Mouse (Mus musculus) embryonic fibroblast, embryonic 13.5 days (primary cell): ENCODE data around the gene Baz2b. TPM values are rescaled to one million over a fixed set of nuclear protein-coding genes. Genes with fewer than 3 reads are reported as not detected.

Source experiments
- H3K27ac ChIP-seq: 2 replicates; pipeline ENCODE4 v1.5.1; 2012; ENCODE audit warnings: low read length, control low read depth, inconsistent platforms; ENCODE audit not compliant: insufficient read depth
- H3K4me1 ChIP-seq: 2 replicates; pipeline ENCODE4 v1.6.1; 2011; ENCODE audit warnings: low read length; ENCODE audit not compliant: control insufficient read depth, insufficient read depth
- H3K4me3 ChIP-seq: 2 replicates; pipeline ENCODE4 v1.5.1; 2011; ENCODE audit warnings: mild to moderate bottlenecking, control low read depth, low read length; ENCODE audit not compliant: insufficient read depth
- CTCF ChIP-seq: IDR thresholded peaks from 2 replicates; pipeline ENCODE4 v1.5.1; 2011; ENCODE audit warnings: mild to moderate bottlenecking, control low read depth, low read length, moderate library complexity, borderline replicate concordance; ENCODE audit not compliant: insufficient read depth
- POLR2A ChIP-seq: IDR thresholded peaks from 2 replicates; pipeline ENCODE4 v1.6.1; 2011; ENCODE audit warnings: low read depth, mild to moderate bottlenecking, control low read depth, low read length, moderate library complexity
- polyA plus RNA-seq: library from polyadenylated mRNA; stranded (reverse); fragments of >200 nt; gene quantifications from 2 replicates; pipeline ENCODE4 v1.2.4, GENCODE M21; 2011; ENCODE audit warnings: low read depth; ENCODE audit not compliant: missing spikeins, insufficient read length

Baz2b gene
- polyA plus RNA-seq, 1 experiment = 31.9 TPM

DNA sequence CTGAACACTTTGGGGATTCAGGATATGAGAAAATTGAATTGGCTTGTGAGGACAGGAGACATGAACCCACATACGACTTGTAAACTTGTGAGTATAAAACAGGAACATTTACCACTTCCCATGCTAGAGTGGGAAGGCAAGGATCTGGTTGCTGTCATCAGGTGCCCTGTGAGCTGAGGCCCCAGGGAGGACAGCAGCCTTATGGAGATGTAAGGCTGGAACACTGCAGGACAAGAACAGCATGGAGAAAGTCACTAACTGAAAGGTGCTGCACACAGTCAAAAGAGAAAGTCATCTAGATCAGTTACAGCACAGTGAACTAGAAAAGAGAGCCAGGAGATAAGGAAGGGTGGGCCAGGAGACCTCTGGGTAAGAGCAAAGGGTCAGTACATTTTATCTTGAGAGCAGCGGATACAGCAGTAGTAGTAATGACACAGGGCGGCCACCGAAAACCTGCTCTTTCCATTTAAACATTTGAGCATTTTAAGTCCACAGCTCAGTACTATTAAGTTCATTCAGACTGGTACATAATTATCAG, 236.5 kb downstream of the Baz2b start:
- TF ChIP-seq POLR2A (no peak), CTCF (no peak)
- no peak overlapping the region for H3K27ac ChIP-seq
- H3K4me1 ChIP-seq = no peaks in the 10 kb centered on the region
- H3K4me3 ChIP-seq = no peak overlapping the region

GRCm38 (mm10) chr2:59970511-59970910, 239.1 kb downstream of the Baz2b start:
- TF ChIP-seq CTCF (no peak), POLR2A (no peak)
- no peaks in the 10 kb centered on the region for H3K4me1 ChIP-seq
- no peak overlapping the region for H3K4me3 ChIP-seq
- no peak overlapping the region for H3K27ac ChIP-seq

GRCm38 (mm10) chr2:59969099-59969498, 240.5 kb downstream of the Baz2b start:
- Histone ChIP-seq H3K27ac (no peak overlapping the region), H3K4me1 (no peaks in the 10 kb centered on the region), H3K4me3 (no peak overlapping the region)
- TF ChIP-seq CTCF (no peak), POLR2A (no peak)

DNA sequence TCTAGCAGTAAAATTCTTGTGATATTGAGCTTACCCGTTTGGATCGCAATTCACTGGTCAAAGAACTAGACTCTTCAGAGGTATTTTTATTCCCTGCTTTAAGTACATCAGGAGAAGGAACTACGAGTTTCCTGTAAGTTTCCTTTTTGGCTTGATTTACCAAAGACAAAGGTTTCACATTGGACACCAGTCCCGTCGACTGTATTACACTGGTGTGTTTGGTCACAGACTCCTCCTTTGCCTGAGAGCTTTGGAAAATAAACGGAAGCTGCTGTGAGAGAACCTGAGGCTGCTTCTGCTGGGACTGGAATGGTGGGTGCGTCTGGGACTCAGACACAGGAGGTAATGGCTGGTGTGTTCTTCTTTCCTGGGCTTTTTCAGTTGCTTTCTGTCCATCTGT, 241.0 kb downstream of the Baz2b start:
- TF ChIP-seq POLR2A (no peak), CTCF (no peak)
- Histone ChIP-seq H3K4me1 (no peaks in the 10 kb centered on the region), H3K4me3 (no peak overlapping the region), H3K27ac (no peak overlapping the region)

DNA sequence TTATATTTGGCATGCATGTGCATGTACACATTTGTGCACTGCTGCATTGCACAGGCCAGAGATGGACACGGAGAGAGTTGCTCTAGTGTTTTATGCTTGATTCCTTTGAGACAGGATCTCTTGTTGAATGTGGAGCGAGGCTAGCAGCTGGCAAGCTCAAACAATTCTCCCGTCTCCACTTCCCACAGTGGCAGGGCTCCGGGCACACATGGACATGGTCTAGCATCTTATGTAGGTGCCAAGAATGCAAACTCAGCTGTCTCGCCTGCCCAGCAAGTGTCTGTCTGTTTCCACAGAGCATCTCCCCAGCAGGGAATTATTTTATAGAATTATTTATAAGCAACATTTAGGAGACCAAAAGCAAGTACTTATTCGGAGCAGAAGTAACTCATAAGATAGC, 243.2 kb downstream of the Baz2b start:
- Histone ChIP-seq H3K4me1 (no peaks in the 10 kb centered on the region), H3K27ac (no peak overlapping the region), H3K4me3 (no peak overlapping the region)
- no peak for TF ChIP-seq CTCF
- TF ChIP-seq POLR2A = no peak

DNA sequence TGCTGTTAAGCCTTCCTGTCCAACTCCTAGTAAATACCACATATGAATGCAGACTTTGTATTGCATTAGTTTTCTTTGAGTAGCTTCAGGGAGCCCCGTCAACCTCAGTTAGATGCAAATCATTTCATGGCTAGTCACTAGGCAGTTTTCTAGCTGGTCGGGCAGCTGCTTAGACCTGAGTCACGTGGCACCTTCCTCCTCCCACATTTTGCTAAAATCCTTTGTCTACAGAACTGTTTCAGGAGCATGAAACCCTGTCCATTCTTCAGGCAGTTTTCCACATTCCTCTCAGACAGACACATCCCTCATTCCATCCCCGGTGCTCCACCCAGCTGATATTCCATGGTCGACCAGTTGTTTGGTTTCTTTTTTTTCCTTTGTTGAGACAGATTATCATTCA, 246.6 kb downstream of the Baz2b start:
- Histone ChIP-seq H3K4me1 (no peaks in the 10 kb centered on the region), H3K27ac (no peak overlapping the region), H3K4me3 (no peak overlapping the region)
- TF ChIP-seq POLR2A (no peak), CTCF (no peak)

DNA sequence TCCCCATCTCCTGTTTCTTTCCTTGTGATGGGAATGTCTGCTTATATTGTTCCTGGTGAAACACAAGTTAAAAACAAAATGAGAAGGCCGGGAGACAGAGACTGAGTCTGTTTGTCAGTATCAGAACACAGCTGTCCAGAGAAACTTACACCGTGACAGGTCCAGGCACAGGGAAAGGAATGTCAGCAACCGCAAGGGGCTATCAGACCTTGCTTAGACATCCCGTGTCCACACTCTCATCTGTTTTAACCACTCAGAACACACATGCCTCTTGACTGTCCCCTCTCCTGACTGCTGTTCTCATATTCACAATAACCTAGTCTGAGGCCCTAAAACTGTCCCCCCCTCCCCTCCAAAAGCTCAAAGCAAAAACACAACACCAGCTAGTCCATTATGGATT, 247.1 kb downstream of the Baz2b start:
- Histone ChIP-seq H3K4me3 (no peak overlapping the region), H3K27ac (no peak overlapping the region), H3K4me1 (no peaks in the 10 kb centered on the region)
- TF ChIP-seq POLR2A (no peak), CTCF (no peak)

- Histone ChIP-seq H3K4me1 (no peaks in the 10 kb centered on the region), H3K27ac (no peak overlapping the region), H3K4me3 (no peak overlapping the region)
- TF ChIP-seq POLR2A = no peak
- no peak for TF ChIP-seq CTCF
Measured at GRCm38 (mm10) chr2:59960495-59960772, 249.2 kb downstream of the Baz2b start.

DNA sequence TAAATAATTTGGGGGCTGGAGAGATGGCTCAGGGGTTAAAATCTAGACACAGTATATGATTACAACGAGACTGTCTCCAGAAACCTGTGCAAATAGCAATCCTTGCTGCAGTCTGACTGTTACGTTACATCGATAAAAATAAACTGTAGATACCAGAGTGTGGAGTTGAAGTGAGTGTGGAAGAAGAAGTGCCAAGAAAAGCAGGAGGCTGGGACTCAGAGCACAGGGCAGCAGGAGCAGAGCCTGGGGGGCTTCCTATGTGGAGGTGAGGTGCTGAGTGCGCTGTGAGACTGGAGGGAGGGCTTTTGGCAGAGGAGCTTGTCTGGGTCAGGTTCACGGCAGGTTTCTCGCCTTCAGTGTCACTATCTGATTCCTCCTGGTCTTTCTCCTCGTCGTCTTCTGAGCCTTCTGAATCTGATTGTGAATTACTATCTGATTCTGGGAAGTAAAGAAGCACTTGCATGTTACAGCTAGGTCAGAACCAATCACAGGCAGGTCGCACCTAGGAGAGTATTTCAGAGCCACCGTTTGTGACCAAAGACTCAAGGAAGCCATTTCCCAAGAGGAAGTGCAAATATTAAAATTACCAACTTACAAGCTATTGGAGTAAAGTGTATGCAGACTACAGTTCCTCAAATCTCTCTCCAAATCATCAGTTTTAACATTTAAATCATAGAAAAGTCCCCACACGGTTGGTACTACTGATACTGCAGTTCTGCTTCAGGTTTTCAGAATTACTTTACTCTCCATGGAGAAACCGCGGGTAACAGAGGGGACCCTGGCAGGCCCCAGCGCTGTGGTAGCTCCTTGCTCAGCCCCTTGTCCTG, 249.8 kb downstream of the Baz2b start:
- Histone ChIP-seq H3K4me1 (no peaks in the 10 kb centered on the region), H3K27ac (no peak overlapping the region), H3K4me3 (no peak overlapping the region)
- no peak for TF ChIP-seq CTCF
- no peak for TF ChIP-seq POLR2A

- Histone ChIP-seq H3K4me1 (no peaks in the 10 kb centered on the region), H3K4me3 (no peak overlapping the region), H3K27ac (no peak overlapping the region)
- no peak for TF ChIP-seq CTCF
Measured at GRCm38 (mm10) chr2:59958543-59958942, 251.1 kb downstream of the Baz2b start.

DNA sequence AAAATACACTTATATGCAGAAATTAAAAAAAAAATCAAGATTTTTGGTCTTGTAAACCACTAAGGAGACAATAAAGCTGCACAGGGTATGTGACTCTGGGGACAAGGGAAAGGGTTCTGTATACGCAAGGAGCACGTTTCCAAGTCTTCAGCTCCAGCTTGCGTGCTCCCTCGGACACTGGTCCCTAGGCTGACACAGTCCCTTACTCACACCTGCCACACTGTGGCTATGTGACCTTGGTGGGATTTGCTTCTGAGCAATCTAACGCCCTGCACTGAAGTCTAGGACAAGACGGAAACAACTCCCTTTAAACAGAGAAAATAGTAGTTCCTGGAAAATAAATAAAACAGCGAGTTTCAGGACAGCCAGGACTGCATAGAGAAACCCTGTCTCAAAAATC, 253.7 kb downstream of the Baz2b start:
- TF ChIP-seq CTCF (no peak), POLR2A (no peak)
- H3K4me1 ChIP-seq = no peaks in the 10 kb centered on the region

More for the DNA sequence above, 253.7 kb downstream of the Baz2b start:
- Histone ChIP-seq H3K27ac (no peak overlapping the region), H3K4me3 (no peak overlapping the region)
